Mouse (Mus musculus) heart, embryonic 16.5 days (tissue): ENCODE data around the gene Rab33b. TPM values are rescaled to one million over a fixed set of nuclear protein-coding genes. Genes with fewer than 3 reads are reported as not detected.

ENCODE experiments used
- ATAC-seq: fragments of 200-750 bp; cut with Nextera tagmentation; replicated peaks from 2 replicates; pipeline ENCODE4 v1.8.0; 2017; ENCODE audit warnings: moderate number of reproducible peaks; ENCODE audit not compliant: insufficient read depth, low FRiP score; ENCODE audit errors: extremely low read depth
- H3K27ac ChIP-seq: fragments of 300-500 bp; sonication (generic); 2 replicates; pipeline ENCODE4 v1.5.1; 2014; ENCODE audit warnings: mild to moderate bottlenecking, low read length, control low read depth, moderate library complexity
- H3K27me3 ChIP-seq: fragments of 300-500 bp; sonication (generic); 2 replicates; pipeline ENCODE4 v1.6.1; 2014; ENCODE audit warnings: low read length, mixed read lengths; ENCODE audit not compliant: control insufficient read depth, insufficient read depth
- H3K36me3 ChIP-seq: fragments of 300-500 bp; sonication (generic); 2 replicates; pipeline ENCODE4 v1.6.1; 2014; ENCODE audit not compliant: control insufficient read depth, insufficient read depth
- H3K4me1 ChIP-seq: fragments of 300-500 bp; sonication (generic); 2 replicates; pipeline ENCODE4 v1.6.1; 2014; ENCODE audit warnings: low read length, mixed read lengths; ENCODE audit not compliant: control insufficient read depth, insufficient read depth
- H3K4me2 ChIP-seq: fragments of 300-500 bp; sonication (generic); 2 replicates; pipeline ENCODE4 v1.6.1; 2014; ENCODE audit warnings: low read depth, mild to moderate bottlenecking, control low read depth, low read length
- H3K4me3 ChIP-seq: fragments of 300-500 bp; sonication (generic); 2 replicates; pipeline ENCODE4 v1.5.1; 2014; ENCODE audit warnings: mild to moderate bottlenecking, control low read depth, low read length
- H3K9ac ChIP-seq: fragments of 300-500 bp; sonication (generic); 2 replicates; pipeline ENCODE4 v1.6.1; 2014; ENCODE audit warnings: low read length, control low read depth
- H3K9me3 ChIP-seq: fragments of 300-500 bp; sonication (generic); replicated peaks from 2 replicates; pipeline ENCODE4 v1.6.1; 2016; ENCODE audit warnings: low read length; ENCODE audit not compliant: control insufficient read depth
- WGBS: fragments of 180-500 bp; shearing (Covaris S2); extraction: QIAGEN DNeasy Blood & Tissue Kit; methylation state at CpG from one replicate; pipeline ENCODE4 v1.1.7; 2014; 5-methylcytosine and 5-hydroxymethylcytosine counted together
- polyA plus RNA-seq: library from polyadenylated mRNA; unstranded; fragments of >200 nt; fragmentation: Nextera tagmentation; extraction: Ambion mirVana; gene quantifications from 2 replicates; pipeline ENCODE4 v1.2.1, GENCODE M21; 2015

Gene Rab33b
- polyA plus RNA-seq, 1 experiment from 2014 or later = 16.9 TPM

DNA sequence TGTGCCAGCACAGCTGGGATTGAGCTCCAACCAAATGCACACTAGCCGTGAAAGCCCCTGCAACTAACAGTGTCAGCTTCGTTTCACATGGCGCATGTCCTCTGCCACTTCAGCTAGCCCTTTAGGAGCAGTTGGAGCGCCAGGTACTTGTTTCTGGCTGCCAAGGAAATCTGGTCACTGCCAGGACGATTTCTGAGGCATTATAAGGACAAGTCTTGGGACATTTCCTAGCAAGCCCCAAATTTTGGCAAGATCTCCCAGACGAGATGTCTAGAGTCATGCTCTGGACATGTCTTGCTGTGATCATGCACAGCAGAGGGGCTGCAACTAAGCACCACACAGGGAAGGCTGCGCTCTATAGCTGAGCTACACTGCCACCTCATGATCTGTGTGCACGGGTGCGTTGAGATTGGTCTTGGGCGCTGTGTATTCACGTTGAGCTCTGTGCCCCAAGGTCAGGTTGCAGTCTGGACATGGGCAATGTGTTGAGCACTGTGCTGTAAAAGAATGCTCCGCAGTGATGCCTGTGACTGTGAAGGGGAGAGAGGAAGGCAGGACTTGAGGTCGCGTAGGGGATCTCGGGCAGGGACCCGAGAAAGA, 41.6 kb downstream of the Rab33b start:
- no peak overlapping the region for H3K27ac ChIP-seq
- peaks cover 81% of the 10 kb centered on the region for H3K36me3 ChIP-seq
- no peak overlapping the region for H3K9ac ChIP-seq
- H3K4me2 ChIP-seq = no peak overlapping the region
- H3K27me3 ChIP-seq = no peaks in the 10 kb centered on the region
- no peaks in the 10 kb centered on the region for H3K4me1 ChIP-seq
- H3K9me3 ChIP-seq = no peaks in the 10 kb centered on the region
- whole genome bisulfite sequencing = 87% methylated on average over 16 of the region's 16 CpGs
- H3K4me3 ChIP-seq = no peak overlapping the region
- no peak for ATAC-seq

DNA sequence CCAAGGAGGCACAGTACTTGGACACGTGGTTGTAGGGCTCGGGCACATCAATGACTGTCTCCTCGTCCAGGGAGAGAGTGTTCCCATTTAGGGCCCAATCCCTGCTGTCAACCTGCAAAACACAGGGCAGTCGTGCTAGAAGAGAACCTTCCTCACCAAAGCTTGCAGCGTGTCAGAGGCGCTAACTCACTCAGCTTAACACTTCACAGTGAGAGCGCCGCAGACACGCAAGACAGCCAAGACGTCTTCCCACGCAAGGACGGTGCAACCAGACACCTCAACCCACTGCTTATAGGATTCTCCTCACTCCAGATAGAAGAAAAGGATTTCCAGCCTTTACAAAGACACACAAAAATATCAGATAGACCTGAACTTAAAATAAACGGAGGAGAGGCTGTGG, 43.2 kb downstream of the Rab33b start:
- Histone ChIP-seq H3K27ac (no peak overlapping the region), H3K4me3 (no peak overlapping the region), H3K4me2 (no peak overlapping the region), H3K4me1 (no peaks in the 10 kb centered on the region), H3K36me3 (peaks cover 90% of the 10 kb centered on the region), H3K9me3 (no peaks in the 10 kb centered on the region), H3K27me3 (no peaks in the 10 kb centered on the region), H3K9ac (no peak overlapping the region)
- WGBS = 89% methylated on average over 13 of the region's 13 CpGs
- no peak for ATAC-seq

DNA sequence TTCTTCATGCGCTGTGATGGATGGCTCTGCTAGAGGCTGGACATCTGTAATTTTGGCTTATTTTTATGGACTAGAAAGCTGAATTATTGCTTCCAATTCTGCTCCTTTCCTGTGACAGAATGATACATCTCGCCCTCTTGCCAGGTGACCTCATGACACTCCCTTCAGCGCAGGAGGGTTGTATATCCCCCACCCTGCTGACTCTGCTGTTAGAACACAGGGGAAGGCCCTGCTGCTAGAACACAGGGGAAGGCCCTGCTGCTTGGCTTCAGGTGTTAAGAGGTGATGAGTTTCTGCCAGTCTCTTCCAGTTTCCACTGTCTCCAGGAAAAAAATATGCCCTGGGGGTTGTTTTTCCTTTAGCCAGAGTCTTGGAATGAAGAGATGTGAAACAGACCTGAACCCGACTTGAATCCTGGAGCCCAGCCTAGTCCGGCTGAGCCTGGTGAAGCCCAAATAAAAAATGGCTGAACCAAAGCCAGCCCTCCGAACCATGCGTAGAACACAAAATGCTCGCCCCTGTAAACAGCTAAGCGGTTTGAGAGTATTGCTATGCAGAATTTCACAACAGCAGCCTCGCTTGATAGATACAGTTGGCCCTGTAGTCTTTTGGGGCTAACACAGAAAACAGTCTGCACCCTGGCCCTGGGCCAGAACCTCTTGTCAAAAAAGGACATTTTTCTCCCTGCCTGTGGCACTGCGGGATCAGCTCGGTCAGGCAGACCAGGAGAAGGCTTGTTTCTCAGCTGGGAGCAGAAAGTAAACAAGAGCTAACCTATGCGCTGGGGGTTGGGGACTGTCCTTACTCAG, 48.0 kb downstream of the Rab33b start:
- 74% methylated on average over 13 of the region's 13 CpGs for WGBS
- Histone ChIP-seq H3K4me1 (no peaks in the 10 kb centered on the region), H3K27ac (peak overlapping the region; percentile 53), H3K9ac (no peak overlapping the region), H3K27me3 (no peaks in the 10 kb centered on the region), H3K36me3 (peaks cover 84% of the 10 kb centered on the region), H3K4me3 (no peak overlapping the region), H3K4me2 (no peak overlapping the region), H3K9me3 (no peaks in the 10 kb centered on the region)
- ATAC-seq = no peak

DNA sequence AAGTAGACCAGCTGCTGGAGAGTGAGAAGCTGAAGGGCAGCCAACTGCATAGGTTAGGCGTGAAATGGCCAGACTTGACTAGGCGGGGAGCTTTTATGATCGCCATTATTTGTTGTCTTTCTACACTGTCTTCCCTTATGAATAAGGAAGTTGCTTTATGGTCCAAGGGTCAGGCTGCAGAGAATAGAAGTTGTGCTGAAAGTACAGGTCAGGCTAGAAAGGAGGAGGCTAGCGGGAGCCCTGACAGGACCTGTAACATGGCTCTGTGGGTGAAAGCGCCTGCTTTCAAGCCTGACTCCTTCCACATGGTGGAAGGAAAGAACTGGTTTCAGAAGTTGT, 48.5 kb downstream of the Rab33b start:
- H3K9me3 ChIP-seq = no peaks in the 10 kb centered on the region
- no peaks in the 10 kb centered on the region for H3K27me3 ChIP-seq
- no peaks in the 10 kb centered on the region for H3K4me1 ChIP-seq
- H3K36me3 ChIP-seq = peaks cover 80% of the 10 kb centered on the region
- H3K4me2 ChIP-seq = no peak overlapping the region
- 77% methylated on average over 5 of the region's 5 CpGs for WGBS
- H3K4me3 ChIP-seq = no peak overlapping the region
- no peak overlapping the region for H3K27ac ChIP-seq
- H3K9ac ChIP-seq = no peak overlapping the region
- ATAC-seq = no peak; the same call in 1 of the 2 replicates

DNA sequence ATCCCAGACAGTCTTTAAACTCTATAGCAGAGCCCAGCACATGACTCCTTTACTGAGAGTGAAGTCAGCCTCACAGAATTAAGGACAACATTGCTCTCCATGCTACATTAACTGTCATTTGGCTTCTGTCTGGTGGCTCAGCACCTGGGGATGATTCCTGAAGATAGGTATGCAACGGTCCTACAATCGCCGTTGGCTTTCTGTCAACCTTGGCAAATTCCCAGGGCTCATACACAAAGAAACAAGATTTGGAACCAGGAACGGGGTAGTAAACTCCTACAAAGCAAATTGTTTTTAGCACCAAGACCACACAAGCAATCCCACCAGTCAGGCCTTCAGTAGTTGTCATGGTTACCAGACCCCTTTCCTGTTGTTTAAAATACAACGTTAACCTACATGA, 49.9 kb downstream of the Rab33b start:
- no peak for ATAC-seq
- no peak overlapping the region for H3K9ac ChIP-seq

DNA sequence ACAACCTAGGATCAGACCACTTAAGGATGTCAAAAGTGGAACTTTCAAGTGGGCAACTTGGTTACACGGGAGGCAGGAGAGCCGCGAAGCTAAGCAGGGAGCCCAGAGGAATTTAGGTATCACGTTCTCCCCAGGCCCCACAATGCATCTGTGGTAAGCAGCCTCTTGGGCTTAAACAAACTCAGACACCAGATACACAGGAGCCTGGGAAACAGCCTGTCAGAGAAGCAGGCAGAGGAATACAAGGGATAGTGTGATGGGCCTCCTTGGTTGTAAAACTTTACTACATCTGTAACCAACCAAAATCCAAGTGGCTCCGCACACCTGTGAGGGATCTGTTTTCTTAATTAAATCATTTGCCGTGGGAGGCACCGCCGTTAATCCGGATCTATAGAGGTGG, 50.3 kb downstream of the Rab33b start:
- Histone ChIP-seq H3K4me1 (no peaks in the 10 kb centered on the region), H3K9ac (no peak overlapping the region), H3K9me3 (no peaks in the 10 kb centered on the region), H3K27me3 (no peaks in the 10 kb centered on the region), H3K27ac (no peak overlapping the region), H3K4me2 (no peak overlapping the region), H3K4me3 (no peak overlapping the region), H3K36me3 (peaks cover 82% of the 10 kb centered on the region)
- ATAC-seq = no peak
- 73% methylated on average over 9 of the region's 9 CpGs for WGBS

More for the DNA sequence above, 49.9 kb downstream of the Rab33b start:
- Histone ChIP-seq H3K9me3 (no peaks in the 10 kb centered on the region), H3K27ac (no peak overlapping the region), H3K27me3 (no peaks in the 10 kb centered on the region), H3K4me1 (no peaks in the 10 kb centered on the region), H3K36me3 (peaks cover 83% of the 10 kb centered on the region), H3K4me2 (no peak overlapping the region), H3K4me3 (no peak overlapping the region)
- 74% methylated on average over 5 of the region's 5 CpGs for WGBS

DNA sequence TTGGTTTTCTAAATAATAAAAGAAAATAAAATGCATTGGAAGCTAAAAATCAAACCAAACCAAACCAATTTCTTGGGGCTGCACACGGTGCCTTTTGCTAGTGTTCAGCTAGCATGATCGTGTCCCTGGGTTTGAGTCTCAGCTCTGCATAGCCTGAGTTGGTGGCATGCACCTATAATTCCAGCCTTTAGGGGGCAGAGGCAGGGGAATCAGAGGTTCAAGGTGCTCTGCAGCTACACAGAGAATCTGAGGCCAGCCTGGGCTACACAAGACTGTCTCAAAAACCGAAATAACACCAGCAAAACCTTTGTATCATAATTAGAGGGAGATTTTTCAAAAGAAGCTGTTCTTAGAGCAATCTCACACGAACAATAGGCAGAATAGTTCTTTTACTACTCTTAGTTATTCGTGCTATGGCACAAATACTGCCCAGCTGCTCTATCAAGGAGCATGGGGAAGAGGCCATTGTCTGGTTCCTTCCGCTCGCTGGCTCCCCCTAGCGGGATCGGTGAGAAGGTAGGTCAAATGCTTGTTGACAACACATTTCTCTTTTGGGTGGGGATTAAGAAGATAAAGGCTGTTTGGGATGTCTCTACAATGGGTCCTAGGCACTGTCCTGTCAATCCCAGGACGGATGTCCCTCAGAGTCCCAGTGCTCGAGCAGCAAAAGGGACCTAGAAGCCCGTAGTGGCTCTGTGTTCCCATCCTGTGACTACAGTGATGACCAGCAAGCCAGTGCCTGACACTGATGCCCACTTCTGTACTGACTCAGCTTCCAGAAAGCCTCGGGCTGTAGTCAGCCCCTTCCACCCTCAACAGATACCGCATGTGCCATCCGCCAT, 56.1 kb downstream of the Rab33b start:
- Histone ChIP-seq H3K9me3 (no peaks in the 10 kb centered on the region), H3K27ac (no peak overlapping the region), H3K4me2 (no peak overlapping the region), H3K36me3 (peaks cover 52% of the 10 kb centered on the region), H3K4me1 (no peaks in the 10 kb centered on the region), H3K27me3 (no peaks in the 10 kb centered on the region), H3K9ac (no peak overlapping the region), H3K4me3 (no peak overlapping the region)
- 54% methylated on average over 15 of the region's 15 CpGs for WGBS
- ATAC-seq = peak; percentile 51; the same call in 1 of the 2 replicates

DNA sequence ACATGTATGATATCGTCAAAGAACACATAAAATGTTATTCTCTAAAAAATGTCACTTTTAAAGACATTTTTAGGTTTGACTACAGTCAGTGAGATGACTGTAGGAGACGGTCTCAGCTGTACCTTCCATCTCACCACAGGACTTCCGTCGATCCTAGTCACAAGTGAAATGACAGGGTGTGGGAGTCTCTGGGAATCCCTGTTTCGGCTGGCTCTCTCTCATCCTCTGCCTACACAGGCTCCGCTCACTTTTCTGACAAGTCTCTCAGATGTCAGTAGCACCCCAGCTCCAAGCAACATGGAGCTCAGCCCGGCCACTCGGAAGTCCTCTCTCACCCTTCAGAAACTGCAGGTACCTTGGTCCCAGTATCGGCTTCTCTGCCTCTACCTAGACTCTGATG, 56.9 kb downstream of the Rab33b start:
- H3K9me3 ChIP-seq = no peaks in the 10 kb centered on the region
- no peaks in the 10 kb centered on the region for H3K4me1 ChIP-seq
- no peaks in the 10 kb centered on the region for H3K27me3 ChIP-seq
- no peak overlapping the region for H3K27ac ChIP-seq
- H3K4me2 ChIP-seq = no peak overlapping the region
- WGBS = 90% methylated on average over 9 of the region's 9 CpGs
- no peak overlapping the region for H3K4me3 ChIP-seq
- no peak for ATAC-seq
- H3K36me3 ChIP-seq = peaks cover 44% of the 10 kb centered on the region
- no peak overlapping the region for H3K9ac ChIP-seq
